Mouse (Mus musculus): ENCODE results near the gene H2afv. TPM values are rescaled to one million over a fixed set of nuclear protein-coding genes. Genes with fewer than 3 reads are reported as not detected.
"Not testable (repeated sequence)": the region's sequence is repeated elsewhere in the genome, so short reads cannot be mapped to it uniquely, and the experiment has no call there.

Gene H2afv
- polyA plus RNA-seq, 1 experiment = 4.5 TPM

GRCm38 (mm10) chr11:6445441-6445840, 1.2 kb upstream of the H2afv start:
- peaks cover 34% of the 10 kb centered on the region for H3K4me1 ChIP-seq (ENCODE audit: control insufficient read depth)
- TF ChIP-seq GATA1 (IDR thresholded peaks at IDR 0.05; ENCODE audit: low read length) (no peak), TAL1 (IDR thresholded peaks at IDR 0.05; ENCODE audit: low read length) (no peak)
- H3K9me3 ChIP-seq (ENCODE audit: control insufficient read depth, low read length) = peaks cover 7% of the 10 kb centered on the region
- H3K36me3 ChIP-seq (ENCODE audit: control insufficient read depth) = peaks cover 23% of the 10 kb centered on the region
- peaks cover 6% of the 10 kb centered on the region for H3K27me3 ChIP-seq (ENCODE audit: control insufficient read depth)
- H3K4me3 ChIP-seq (replicated peaks) = peak overlapping the region; percentile 97

GRCm38 (mm10) chr11:6443727-6444076, 541 bp downstream of the H2afv start:
- Histone ChIP-seq H3K4me3 (replicated peaks) (peak overlapping the region; percentile 97), H3K27me3 (ENCODE audit: control insufficient read depth) (peaks cover 6% of the 10 kb centered on the region), H3K36me3 (ENCODE audit: control insufficient read depth) (peaks cover 39% of the 10 kb centered on the region), H3K4me1 (ENCODE audit: control insufficient read depth) (peaks cover 37% of the 10 kb centered on the region), H3K9me3 (ENCODE audit: control insufficient read depth, low read length) (peaks cover 7% of the 10 kb centered on the region)
- no peak for TF ChIP-seq GATA1 (IDR thresholded peaks at IDR 0.05; ENCODE audit: low read length)
- no peak for TF ChIP-seq TAL1 (IDR thresholded peaks at IDR 0.05; ENCODE audit: low read length)

- H3K4me1 ChIP-seq (ENCODE audit: control insufficient read depth) = peaks cover 37% of the 10 kb centered on the region
- peaks cover 6% of the 10 kb centered on the region for H3K27me3 ChIP-seq (ENCODE audit: control insufficient read depth)
- H3K9me3 ChIP-seq (ENCODE audit: control insufficient read depth, low read length) = peaks cover 5% of the 10 kb centered on the region
- TF ChIP-seq TAL1 (IDR thresholded peaks at IDR 0.05; ENCODE audit: low read length) (no peak), GATA1 (IDR thresholded peaks at IDR 0.05; ENCODE audit: low read length) (no peak)
- H3K4me3 ChIP-seq (replicated peaks) = peak overlapping the region; percentile 97
- peaks cover 45% of the 10 kb centered on the region for H3K36me3 ChIP-seq (ENCODE audit: control insufficient read depth)
Measured at GRCm38 (mm10) chr11:6443102-6443501, 1.1 kb downstream of the H2afv start.

- H3K9me3 ChIP-seq (ENCODE audit: control insufficient read depth, low read length) = peaks cover 3% of the 10 kb centered on the region
- peaks cover 5% of the 10 kb centered on the region for H3K27me3 ChIP-seq (ENCODE audit: control insufficient read depth)
- TF ChIP-seq GATA1 (IDR thresholded peaks at IDR 0.05; ENCODE audit: low read length) (no peak), TAL1 (IDR thresholded peaks at IDR 0.05; ENCODE audit: low read length) (no peak)
- H3K4me1 ChIP-seq (ENCODE audit: control insufficient read depth) = peaks cover 39% of the 10 kb centered on the region
- H3K36me3 ChIP-seq (ENCODE audit: control insufficient read depth) = peaks cover 51% of the 10 kb centered on the region
- peak overlapping the region; percentile 97 for H3K4me3 ChIP-seq (replicated peaks)
Measured at GRCm38 (mm10) chr11:6442566-6442965, 1.7 kb downstream of the H2afv start.

GRCm38 (mm10) chr11:6440171-6440570, 4.1 kb downstream of the H2afv start:
- H3K36me3 ChIP-seq (ENCODE audit: control insufficient read depth) = peaks cover 75% of the 10 kb centered on the region
- TF ChIP-seq TAL1 (IDR thresholded peaks at IDR 0.05; ENCODE audit: low read length) (no peak), GATA1 (IDR thresholded peaks at IDR 0.05; ENCODE audit: low read length) (no peak)
- no peak overlapping the region for H3K4me3 ChIP-seq (replicated peaks)
- no peaks in the 10 kb centered on the region for H3K9me3 ChIP-seq (ENCODE audit: control insufficient read depth, low read length)
- H3K27me3 ChIP-seq (ENCODE audit: control insufficient read depth) = no peaks in the 10 kb centered on the region
- peaks cover 27% of the 10 kb centered on the region for H3K4me1 ChIP-seq (ENCODE audit: control insufficient read depth)

- TF ChIP-seq TAL1 (IDR thresholded peaks at IDR 0.05; ENCODE audit: low read length) (no peak), GATA1 (IDR thresholded peaks at IDR 0.05; ENCODE audit: low read length) (no peak)
- Histone ChIP-seq H3K4me1 (ENCODE audit: control insufficient read depth) (peaks cover 17% of the 10 kb centered on the region), H3K27me3 (ENCODE audit: control insufficient read depth) (no peaks in the 10 kb centered on the region), H3K4me3 (replicated peaks) (no peak overlapping the region), H3K9me3 (ENCODE audit: control insufficient read depth, low read length) (no peaks in the 10 kb centered on the region), H3K36me3 (ENCODE audit: control insufficient read depth) (peaks cover 97% of the 10 kb centered on the region)
Measured at GRCm38 (mm10) chr11:6437667-6438066, 6.6 kb downstream of the H2afv start.

- H3K4me3 ChIP-seq (replicated peaks) = no peak overlapping the region
- H3K9me3 ChIP-seq (ENCODE audit: control insufficient read depth, low read length) = no peaks in the 10 kb centered on the region
- TF ChIP-seq TAL1 (IDR thresholded peaks at IDR 0.05; ENCODE audit: low read length) = no peak
- peaks cover 6% of the 10 kb centered on the region for H3K4me1 ChIP-seq (ENCODE audit: control insufficient read depth)
- no peaks in the 10 kb centered on the region for H3K27me3 ChIP-seq (ENCODE audit: control insufficient read depth)
- peaks cover 98% of the 10 kb centered on the region for H3K36me3 ChIP-seq (ENCODE audit: control insufficient read depth)
Measured at GRCm38 (mm10) chr11:6436442-6436841, 7.8 kb downstream of the H2afv start.

GRCm38 (mm10) chr11:6430186-6430585, 14.1 kb downstream of the H2afv start:
- peaks cover 99% of the 10 kb centered on the region for H3K36me3 ChIP-seq (ENCODE audit: control insufficient read depth)
- TF ChIP-seq GATA1 (IDR thresholded peaks at IDR 0.05; ENCODE audit: low read length) (no peak), TAL1 (IDR thresholded peaks at IDR 0.05; ENCODE audit: low read length) (no peak)
- H3K27me3 ChIP-seq (ENCODE audit: control insufficient read depth) = no peaks in the 10 kb centered on the region

GRCm38 (mm10) chr11:6420722-6421350, 23.4 kb downstream of the H2afv start:
- H3K36me3 ChIP-seq (ENCODE audit: control insufficient read depth) = peaks cover 83% of the 10 kb centered on the region
- TF ChIP-seq GATA1 (IDR thresholded peaks at IDR 0.05; ENCODE audit: low read length) = no peak
- TF ChIP-seq TAL1 (IDR thresholded peaks at IDR 0.05; ENCODE audit: low read length) = no peak

More at GRCm38 (mm10) chr11:6430186-6430585, 14.1 kb downstream of the H2afv start:
- Histone ChIP-seq H3K4me3 (replicated peaks) (no peak overlapping the region), H3K4me1 (ENCODE audit: control insufficient read depth) (no peaks in the 10 kb centered on the region; the same call in 1 of the 2 replicates), H3K9me3 (ENCODE audit: control insufficient read depth, low read length) (no peaks in the 10 kb centered on the region)

GRCm38 (mm10) chr11:6420283-6420703, 23.9 kb downstream of the H2afv start:
- Histone ChIP-seq H3K27me3 (ENCODE audit: control insufficient read depth) (no peaks in the 10 kb centered on the region), H3K4me3 (replicated peaks) (no peak overlapping the region), H3K36me3 (ENCODE audit: control insufficient read depth) (peaks cover 79% of the 10 kb centered on the region), H3K4me1 (ENCODE audit: control insufficient read depth) (peaks cover 40% of the 10 kb centered on the region), H3K9me3 (ENCODE audit: control insufficient read depth, low read length) (no peaks in the 10 kb centered on the region)
- TF ChIP-seq TAL1 (IDR thresholded peaks at IDR 0.05; ENCODE audit: low read length) = no peak
- no peak for TF ChIP-seq GATA1 (IDR thresholded peaks at IDR 0.05; ENCODE audit: low read length)

More at GRCm38 (mm10) chr11:6420722-6421350, 23.4 kb downstream of the H2afv start:
- H3K4me3 ChIP-seq (replicated peaks) = no peak overlapping the region
- H3K4me1 ChIP-seq (ENCODE audit: control insufficient read depth) = peaks cover 34% of the 10 kb centered on the region
- H3K27me3 ChIP-seq (ENCODE audit: control insufficient read depth) = no peaks in the 10 kb centered on the region
- no peaks in the 10 kb centered on the region for H3K9me3 ChIP-seq (ENCODE audit: control insufficient read depth, low read length)

GRCm38 (mm10) chr11:6419156-6419555, 25.1 kb downstream of the H2afv start:
- not testable (repeated sequence) for H3K27me3 ChIP-seq (ENCODE audit: control insufficient read depth); H3K4me3 ChIP-seq (replicated peaks); H3K9me3 ChIP-seq (ENCODE audit: control insufficient read depth, low read length)
- Histone ChIP-seq H3K36me3 (ENCODE audit: control insufficient read depth) (peaks cover 79% of the 10 kb centered on the region), H3K4me1 (ENCODE audit: control insufficient read depth) (peaks cover 51% of the 10 kb centered on the region)

Measured in erythroblast, embryonic 14.5 days (primary cell).